Mouse (Mus musculus) layer of hippocampus, postnatal 25 days (tissue): ENCODE results near the gene Hnf4a. TPM values are rescaled to one million over a fixed set of nuclear protein-coding genes. Genes with fewer than 3 reads are reported as not detected.

ENCODE experiments used
- DNase-seq, 2 experiments: peaks; one replicate each; pipeline ENCODE4 v3.0.0; 2022; ENCODE audit warnings: mixed read lengths in 2 of 2, low spot score in 1 of 2; ENCODE audit errors: extremely low spot score in 1 of 2
- total RNA-seq, 2 experiments: library from RNA; stranded (reverse); gene quantifications; 2 replicates each; pipeline ENCODE4 v1.2.3; 2021

Hnf4a gene
- total RNA-seq, 2 experiments from 2014 or later, result not detected

DNA sequence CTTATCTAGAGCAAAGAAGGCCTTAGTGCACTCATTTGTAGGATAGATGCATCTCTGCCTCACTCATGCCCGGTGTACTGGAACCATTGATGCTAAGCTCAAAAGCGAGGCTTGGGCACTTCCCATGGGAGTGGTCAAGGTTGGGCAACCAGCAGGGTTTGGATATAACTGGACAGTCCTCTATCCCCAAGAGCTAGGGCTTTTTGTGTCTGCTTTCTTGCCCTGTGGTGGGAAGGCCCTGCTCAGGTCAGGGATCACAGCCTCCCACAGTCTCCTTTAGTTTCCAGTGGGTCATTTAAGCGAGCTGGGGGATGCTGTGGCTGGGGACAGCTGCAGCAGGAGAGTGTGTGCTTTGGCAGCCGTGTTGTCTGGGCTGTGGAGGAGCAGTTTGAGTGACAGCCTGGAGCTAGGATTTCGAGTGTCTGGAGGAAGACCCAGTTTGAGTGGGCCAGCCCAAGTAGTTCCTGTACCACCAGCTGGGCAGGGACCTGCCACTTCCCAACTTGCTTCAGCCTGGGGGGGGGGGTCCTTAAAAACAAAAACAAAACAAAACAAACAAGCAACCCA is 16.8 kb upstream of the Hnf4a start:
- DNase-seq, result no peak

DNA sequence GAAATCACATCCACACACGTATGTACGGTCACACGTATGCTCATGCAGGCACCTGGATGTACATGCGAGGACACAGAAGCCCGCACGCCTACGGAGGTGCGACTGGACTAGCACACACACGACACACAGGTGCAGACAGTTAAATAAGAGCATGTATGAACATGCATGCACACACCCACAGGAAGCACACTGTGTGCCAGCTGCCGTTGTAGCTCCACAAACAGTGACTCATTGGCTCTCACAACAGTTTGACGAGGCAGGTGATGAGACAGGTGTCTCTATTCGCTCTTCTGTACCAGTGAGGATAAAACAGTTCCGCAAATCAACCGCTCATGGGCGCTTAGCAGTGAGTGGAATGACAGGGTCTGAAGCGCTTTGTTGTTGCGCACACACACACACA is 16.0 kb upstream of the Hnf4a start:
- no peak for DNase-seq

DNA sequence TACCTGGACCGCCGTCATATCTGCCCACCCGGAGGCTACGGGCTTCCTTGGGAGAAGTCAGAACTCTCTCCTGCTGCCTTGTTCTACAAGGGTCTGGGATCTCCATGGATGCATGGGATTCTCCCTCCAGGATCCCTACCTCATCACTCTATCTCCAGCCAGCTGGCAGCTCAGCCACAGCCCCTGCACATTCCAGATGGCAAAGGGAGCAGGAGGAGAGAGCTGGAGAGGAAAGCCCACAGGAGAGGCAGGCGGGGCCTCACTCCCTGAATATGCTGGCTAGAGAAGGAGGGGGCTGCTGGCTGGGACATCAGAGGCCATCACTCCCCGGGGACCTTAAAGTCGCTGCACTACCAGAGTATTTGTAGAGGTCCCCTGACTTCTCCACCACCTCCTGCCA is 15.3 kb upstream of the Hnf4a start:
- DNase-seq, result no peak

DNA sequence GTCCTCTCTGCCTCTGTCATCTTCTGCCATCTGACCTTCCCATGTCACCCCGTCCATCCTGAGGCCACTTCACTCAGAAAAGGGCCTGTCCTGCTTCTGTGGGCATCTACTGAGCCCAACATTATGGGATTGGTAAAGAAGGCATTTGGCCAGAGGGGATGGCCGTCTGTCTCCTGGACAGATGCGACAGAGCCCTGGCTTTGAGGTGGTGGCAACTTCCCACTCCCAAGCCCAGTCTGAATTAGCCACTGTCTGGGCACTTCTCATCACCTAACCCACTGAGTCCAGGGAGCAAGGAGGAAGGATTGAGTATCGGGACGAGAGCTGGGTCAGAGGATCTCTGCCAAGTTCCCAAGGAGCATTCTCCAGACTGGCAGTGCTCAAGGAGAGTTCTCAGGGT is 14.6 kb upstream of the Hnf4a start, which contains the start of gene R3hdml:
R3hdml (plus strand) TSS at position 301 of the 400 bp plus-strand sequence.
- no peak for DNase-seq

DNA sequence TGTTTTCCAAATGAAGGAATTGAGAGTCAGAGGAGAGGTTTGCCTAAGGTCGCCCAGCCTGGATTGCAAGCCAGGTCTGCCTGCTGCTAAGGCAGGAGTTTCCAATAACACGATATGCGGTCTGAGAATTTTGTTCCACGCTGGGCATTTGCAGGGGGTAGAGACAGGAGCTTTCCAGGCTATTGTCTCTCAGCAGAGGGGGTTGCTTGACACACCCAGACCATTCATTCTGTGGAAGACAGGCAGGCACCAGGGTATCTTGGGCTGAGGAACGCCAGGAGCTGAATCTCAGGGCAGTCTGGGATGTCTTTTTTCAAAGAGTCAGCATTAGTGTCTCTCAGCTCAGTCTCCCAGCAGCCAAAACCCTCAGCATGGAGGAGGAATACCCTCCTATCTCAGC is 13.6 kb upstream of the Hnf4a start:
- DNase-seq, result no peak

DNA sequence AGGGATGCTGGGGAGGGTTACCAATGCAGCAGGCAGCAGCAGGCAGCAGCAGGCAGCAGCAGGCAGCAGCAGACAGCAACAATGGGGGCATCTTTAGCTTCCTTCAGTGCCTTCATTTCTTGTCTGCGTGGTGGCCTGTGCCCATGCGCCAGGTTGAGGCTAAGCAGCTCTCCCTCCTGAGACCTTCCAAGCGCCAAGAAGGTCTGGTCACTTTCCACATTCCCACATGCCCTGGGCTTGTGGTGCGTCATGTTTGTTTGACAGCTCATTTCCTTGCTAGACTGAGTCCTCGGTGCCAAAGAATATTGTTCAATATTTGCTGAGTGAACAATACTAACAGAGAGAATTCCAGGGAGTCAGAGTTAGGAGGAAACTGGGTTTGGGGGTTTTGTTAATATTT is 12.6 kb upstream of the Hnf4a start:
- no peak for DNase-seq

DNA sequence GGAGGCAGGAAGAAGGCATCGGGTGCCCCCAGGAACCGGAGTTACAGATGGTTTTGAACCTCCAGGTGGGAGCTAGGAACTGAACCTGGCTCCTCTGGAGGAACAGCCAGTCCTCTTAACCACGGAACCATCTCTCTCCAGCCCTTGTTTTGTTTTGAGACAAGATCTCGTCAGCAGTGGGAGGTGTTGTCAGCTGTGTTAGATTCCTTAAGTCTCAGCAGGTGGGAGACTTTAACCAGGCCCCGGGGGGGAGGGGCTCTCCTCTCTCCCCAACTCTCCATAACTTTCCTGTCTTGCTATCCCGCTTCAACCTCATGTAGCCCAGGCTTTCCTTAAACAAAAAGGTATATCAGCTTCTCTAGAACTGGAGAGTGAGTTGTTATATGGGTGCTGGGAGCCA is 12.2 kb upstream of the Hnf4a start:
- DNase-seq, result no peak

DNA sequence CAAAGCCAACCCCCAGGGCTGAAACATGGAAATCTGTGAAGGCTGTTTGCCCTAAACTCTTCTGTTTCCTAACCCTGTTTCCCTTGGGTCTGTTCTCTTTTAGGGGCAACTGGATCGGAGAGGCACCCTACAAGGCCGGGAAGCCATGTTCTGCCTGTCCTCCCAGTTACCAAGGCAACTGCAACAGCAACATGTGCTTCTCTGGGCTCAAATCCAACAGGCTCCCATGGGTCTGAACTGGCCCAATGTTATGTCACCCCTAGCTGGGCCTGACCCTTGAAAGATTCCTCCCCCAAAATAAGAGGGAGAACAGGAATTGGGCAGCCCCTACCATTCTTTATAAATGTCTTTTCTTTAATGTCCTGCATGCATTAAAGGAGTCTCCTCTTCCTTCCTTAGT is 4.4 kb upstream of the Hnf4a start:
- DNase-seq, result no peak

DNA sequence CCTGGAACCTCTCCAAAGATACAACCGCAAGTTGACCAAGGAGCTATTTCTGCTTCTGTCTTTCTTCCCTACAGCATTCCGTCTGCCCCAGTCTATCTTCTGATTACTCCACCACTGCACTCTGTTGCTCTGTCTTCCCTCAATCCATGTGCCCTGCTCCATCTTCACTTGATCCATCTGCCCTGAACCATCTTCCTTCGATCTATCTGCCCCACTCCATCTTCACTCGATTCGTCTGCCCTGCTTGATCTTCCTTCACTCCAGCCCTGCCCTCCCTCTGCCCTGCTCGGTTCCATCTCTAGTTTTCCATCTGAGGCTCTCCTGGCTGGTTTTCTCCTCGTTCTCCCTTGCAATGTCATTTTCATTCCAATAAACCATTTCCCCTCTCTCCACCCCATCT is 3.4 kb upstream of the Hnf4a start:
- no peak for DNase-seq

DNA sequence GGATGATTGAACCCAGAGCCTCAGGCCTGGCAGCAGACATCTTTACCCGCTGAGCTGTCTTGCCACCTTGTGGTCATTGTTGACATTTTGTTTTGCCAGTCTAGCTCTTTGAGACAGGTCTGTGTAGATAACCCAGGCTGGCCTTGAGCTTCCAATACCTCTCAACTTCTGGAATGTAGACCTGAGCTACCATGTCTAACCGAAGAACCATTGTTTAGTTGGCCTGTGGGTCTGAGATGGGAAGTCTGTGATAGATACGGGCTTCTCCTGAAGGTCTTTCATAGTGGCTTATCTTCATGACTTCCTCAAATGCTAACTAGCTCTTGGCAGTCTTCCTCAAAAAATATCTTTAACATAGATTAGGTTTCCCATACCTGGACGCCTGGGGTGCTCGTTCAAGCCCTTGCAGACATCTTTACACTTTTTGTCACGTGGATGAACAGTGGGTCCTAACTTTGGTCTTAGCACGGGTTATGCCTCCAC is 19.2 kb downstream of the Hnf4a start:
- DNase-seq, result no peak

DNA sequence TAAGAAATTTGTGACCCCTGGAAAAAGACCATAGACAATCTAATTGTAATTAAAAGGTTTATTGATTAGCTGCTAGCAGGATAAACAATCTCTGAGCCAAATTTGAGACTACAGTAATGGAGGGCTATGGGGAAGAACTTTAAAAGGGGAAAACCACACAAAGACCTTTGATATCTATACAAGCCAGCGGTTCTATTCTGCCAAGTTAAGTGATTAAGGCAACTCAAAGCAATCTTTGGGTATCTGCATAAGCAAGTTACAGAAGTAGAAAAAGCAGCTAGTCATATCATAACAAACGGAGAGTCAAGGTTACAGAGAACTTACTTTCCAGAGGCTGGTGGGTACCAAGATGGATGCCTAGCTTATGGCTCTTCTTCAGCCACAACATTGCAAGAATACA is 20.9 kb downstream of the Hnf4a start:
- no peak for DNase-seq

DNA sequence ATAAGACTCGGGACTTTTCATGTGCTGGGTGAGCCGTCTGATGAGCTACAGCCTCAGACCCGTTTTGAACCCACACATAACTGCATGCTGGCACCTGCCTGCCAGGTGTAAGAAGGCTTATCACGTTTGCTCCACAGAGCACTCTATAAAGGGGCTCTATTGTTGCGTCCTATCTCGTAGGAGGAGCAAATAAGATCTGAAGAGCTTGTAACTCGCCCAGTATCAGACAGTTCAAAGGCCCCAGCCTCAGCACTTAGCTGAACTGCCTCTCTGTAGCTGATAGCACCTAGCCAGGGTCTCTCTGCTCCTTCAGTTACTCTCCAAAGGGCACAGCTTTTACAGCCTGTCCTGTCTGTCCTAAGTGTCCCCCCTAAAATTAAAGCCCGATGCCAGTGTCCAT is 23.8 kb downstream of the Hnf4a start:
- no peak for DNase-seq

DNA sequence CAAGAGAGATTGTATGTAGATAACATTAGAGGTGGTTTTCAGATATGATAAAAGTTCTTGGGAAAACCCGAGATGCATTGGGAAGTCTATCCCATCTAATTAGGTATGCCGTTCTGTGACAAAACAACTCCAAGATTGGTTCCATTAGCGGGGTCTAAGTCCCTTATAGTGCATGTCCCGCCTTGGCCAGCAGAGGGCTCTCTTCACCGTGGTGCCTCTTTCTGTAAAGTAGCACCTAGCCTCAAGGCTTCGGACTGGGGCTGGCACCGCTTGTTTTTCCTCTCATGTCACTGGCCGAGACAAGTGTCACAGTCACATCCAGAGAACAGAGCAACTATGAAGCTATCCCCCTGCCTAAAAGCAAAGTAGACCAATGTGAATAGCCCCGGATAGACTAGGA is 25.3 kb downstream of the Hnf4a start:
- peak; percentile 69 to 92 for DNase-seq

DNA sequence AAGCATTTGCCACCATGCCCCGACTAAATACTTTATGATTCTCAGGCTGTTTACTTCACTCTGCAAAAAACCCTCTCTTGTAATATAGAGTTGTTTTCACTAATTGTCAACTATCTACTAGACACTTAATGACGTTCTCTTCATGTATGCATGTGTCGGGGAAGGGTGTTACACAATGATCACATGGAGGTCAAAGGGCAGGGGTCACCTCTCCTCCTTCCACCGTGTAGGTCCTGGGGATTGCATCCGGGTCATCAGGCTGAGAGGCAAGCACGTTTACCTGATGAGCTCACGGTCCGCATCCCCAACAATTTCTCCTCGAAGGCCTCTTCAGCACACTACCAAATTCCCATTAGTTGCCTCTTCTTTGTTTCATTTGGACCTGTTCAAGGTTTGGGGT is 26.6 kb downstream of the Hnf4a start:
- DNase-seq, result no peak

DNA sequence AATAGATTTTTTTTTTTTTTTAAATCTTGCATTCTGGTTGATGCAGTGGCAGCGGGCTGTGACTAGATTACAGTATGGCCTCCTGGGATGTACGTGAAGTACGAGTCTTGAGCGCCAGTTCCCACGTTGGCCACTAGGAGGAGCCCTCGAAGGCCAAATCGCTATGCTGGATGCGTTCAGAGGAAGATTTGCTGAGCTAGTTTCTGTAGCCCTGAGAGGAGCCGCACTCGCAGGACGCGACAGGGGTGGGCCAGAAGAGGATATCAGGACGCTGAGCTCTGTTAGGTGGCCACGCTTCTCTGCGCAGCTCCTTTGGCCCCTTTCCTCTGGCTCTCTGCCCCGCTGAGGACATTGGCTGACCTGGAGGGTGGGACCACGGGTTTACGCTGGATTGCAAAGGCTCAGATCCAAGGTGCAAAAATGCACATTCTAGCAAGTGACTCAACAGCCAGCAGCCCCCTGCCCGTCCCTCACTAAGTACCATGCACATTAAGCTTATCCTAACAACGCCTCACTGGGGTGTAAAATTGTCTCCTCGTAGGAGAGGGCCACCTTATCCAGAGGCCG is 28.4 kb downstream of the Hnf4a start:
- peak; percentile 81 to 97 for DNase-seq

DNA sequence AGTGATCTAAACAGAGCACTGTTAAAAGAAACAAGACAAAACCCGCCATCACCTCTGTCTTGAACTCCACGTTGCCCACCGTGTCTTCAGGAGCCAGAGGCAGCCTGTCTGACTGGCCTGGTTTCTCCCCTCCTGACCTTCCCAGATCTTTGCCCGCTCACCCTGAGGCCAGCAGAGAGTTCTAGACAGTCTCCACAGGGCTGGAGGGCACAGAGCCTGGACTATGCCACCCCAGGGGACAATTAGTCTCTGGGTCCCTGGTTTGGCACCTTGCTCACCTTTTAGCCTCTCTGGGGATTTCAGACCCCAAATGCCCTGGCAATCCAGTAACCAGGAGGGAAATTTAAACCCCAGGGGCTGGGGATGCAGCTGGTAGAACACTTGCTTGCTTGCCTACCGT is 30.8 kb downstream of the Hnf4a start:
- DNase-seq, result no peak

DNA sequence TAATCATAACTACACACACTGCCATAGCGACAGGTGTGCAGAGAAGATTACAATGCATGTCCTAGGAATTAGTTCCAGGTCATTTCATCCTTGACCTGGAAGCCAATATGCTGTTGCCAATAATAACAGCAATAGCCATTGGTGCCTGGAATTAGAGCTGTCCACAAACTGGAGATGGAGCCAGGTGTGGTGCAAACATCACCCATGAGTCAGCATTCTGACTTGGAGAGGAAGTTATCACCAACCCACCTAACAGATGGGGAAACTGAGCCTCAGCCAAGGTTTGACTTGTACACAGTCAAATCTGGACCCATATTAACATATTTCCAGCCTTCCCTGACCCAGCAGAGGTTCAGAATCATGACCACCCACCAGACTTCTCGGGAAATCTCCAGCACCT is 31.8 kb downstream of the Hnf4a start:
- no peak for DNase-seq

DNA sequence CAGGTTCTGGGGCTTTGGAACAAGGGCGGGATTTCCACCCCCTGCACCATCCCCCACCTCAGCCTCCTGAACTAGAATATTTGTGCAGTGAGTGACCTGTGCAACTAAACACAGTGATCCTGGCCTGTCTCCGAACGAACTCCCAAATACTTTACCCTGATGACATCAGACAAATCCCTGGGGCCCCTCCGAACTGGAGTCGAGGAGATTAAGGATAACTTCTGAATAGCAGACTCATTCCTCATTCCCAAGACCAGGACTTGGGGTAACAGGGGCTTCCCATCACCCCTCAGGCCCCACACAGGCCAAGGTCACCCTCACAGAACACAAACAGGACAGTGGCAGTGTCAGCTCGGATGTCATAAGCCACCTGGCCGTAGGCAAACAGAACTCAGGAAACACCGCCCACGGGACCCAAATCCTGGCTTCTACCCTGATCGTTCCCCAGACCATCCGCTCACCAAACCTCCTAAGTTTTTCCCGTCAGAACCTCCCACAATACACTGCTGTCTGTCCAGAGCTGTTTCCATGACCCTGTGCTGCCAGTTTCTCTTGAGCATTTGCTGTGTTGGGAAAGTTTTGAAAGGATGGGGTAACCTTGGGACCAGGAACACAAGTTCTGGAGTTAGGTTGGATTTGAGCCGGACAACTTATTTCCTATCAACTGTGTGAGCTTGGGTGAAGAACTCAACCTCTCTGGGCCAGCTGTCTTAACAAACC is 32.9 kb downstream of the Hnf4a start:
- no peak for DNase-seq

DNA sequence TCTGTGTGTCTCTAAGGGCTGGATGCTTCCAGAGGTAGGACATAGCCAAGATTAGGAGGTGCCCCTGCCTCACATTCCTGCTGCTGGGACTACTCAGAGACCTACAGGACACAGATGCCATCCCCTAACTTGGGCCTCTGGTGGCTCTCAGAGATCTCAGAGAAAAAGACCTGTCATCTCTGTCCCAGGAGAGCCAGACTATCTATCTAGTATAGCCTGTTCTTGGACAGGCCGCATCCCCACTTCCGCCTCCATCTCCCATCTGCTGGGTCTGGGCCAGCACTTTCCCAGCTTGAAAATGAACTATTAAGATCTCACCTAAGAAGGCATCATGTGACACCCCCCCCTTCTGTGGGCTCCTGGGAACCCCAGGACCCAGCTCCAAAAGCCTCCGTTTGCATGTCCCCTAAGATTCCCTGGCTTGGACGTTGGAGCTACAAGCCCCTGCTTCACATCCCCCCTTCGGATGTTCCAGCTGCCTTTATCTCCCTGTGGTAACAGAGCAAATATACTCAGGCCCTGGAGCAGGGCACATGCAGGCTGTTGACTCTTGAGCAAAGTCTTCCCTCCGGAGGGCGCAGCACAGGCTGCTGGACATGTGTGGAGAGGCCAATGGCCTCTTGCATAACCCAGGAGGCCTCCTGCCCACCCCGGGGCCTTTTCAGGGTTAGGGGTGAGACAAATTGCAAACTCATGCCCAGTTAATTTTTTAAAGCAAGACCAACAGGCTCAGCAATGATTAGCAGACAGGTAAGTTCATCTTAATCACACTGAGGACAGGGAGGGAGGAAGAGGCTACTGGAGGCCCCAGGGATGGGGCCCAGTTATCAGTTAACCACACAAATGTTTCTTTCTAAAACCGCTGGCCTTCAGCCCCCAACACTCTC is 33.9 kb downstream of the Hnf4a start:
- no peak for DNase-seq

DNA sequence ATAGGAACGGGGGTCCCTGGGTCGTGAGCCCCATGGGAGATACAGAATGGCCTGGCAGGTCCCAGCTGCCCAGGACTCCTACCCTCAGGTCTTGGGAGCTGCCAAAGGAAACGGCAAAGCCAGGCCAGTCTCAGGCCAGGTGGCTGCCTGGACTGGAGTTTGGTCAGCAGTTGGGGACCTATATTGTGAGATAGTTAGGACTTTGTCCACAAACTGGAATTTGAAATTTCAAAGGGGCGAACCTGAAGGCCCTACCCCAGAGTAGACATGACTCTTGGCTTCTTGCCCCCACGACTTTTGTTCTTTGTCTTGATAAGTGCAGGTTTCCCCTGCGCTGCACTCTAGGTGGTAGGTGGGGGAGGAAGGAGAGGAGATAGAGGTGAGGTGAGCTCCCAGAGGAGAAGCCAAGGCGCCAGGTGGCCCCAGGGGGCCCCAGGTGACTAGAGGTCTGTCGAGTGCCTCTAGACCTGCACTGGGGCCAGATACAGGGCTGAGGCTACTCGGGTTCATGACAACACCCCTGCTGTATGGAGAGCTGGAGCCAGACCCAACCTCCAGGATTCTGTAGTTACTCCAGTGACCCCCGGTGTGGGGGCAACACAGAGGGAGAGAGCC is 35.1 kb downstream of the Hnf4a start:
- no peak for DNase-seq

DNA sequence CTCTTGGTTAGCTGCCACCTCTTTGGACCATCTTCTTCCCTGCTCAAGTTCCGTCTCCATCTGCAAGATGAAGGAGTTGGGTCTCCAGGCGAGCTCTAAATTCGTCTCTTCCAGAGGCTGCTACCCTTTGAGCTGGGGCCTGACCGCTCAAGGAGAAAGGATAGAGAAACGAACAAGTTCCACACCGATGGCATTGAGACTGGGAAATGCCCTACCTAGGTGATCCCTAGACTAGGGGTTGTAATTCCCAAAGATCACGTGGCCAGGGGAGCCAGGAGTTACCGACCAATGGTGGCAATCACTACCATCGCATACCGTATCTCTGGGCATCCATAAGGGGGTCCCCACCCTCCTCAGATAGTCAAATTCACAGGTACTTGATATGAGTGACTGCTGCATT is 36.1 kb downstream of the Hnf4a start:
- no peak for DNase-seq
